Mouse (Mus musculus): ENCODE measurements around the gene 1700003H04Rik.

DNA sequence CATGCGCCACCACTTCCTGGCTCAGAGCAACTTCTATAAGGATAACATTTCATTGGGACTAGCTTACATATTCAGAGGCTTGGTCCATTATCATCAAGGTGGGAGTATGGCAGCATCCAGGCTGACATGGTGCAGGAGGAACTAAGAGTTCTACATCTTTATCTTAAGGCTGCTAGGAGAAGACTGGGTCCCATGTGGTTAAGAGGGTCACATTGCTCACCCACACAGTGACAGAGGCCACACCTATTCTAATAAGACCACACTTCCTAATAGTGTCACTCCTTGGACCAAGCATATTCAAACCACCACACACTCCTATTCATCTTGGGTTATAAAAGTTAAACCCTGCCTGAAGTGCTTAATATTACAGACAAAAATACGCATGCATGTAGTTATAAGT is 23.6 kb downstream of the 1700003H04Rik start:
- no peak for TF ChIP-seq CTCF (IDR thresholded peaks at IDR 0.05; ENCODE audit: control insufficient read depth, insufficient read depth, low read length)
- no peak for TF ChIP-seq POLR2A (IDR thresholded peaks at IDR 0.05; ENCODE audit: borderline replicate concordance, control insufficient read depth, low read depth, low read length)

All from bone marrow, adult 2 months (tissue).